Comparison of ENCODE assay signal across 12 mouse cellular contexts in genomic region chr16:52333631-52334030, GRCm38 (mm10).
DNase-seq lines count a peak whose midpoint lies in the region; ATAC-seq lines count a peak whose summit lies in the region.
"Had no signal": no experiment of that assay in that cellular context is flagged by ENCODE, and none has a peak within 500 bp of the region (broad histone marks: within the 10 kb centered on the region; RNA-seq: fewer than 3 reads in every experiment).

No protein-coding gene starts in this region.

- H3K27ac ChIP-seq in liver, embryonic 11.5 days (ENCODE audit: low read depth, low read length), result no peak overlapping the region
- H3K27ac ChIP-seq in hindbrain, embryonic 11.5 days (ENCODE audit: low read depth, low read length), result no peak overlapping the region
- H3K27ac ChIP-seq: embryonic facial prominence, embryonic 15.5 days had no signal

- peak; percentile 60 for ATAC-seq in liver, embryonic 11.5 days (replicated peaks; ENCODE audit: low FRiP score)
- ATAC-seq in hindbrain, embryonic 11.5 days (ENCODE audit: low FRiP score), result no peak

- no peaks in the 10 kb centered on the region for H3K36me3 ChIP-seq in liver, embryonic 11.5 days (ENCODE audit: control insufficient read depth, insufficient read depth, low read length)
- no peaks in the 10 kb centered on the region for H3K36me3 ChIP-seq in hindbrain, embryonic 11.5 days (ENCODE audit: control insufficient read depth, insufficient read depth, low read length)
- H3K36me3 ChIP-seq: embryonic facial prominence, embryonic 15.5 days had no signal

- H3K4me3 ChIP-seq in liver, embryonic 11.5 days (ENCODE audit: low read depth, low read length), result no peak overlapping the region
- no peak overlapping the region for H3K4me3 ChIP-seq in hindbrain, embryonic 11.5 days (ENCODE audit: low read depth, low read length)
- H3K4me3 ChIP-seq: embryonic facial prominence, embryonic 15.5 days had no signal

- no peaks in the 10 kb centered on the region for H3K9me3 ChIP-seq in liver, embryonic 11.5 days (ENCODE audit: control insufficient read depth, low read length)
- no peaks in the 10 kb centered on the region for H3K9me3 ChIP-seq in hindbrain, embryonic 11.5 days (ENCODE audit: control insufficient read depth, low read length)
- H3K9me3 ChIP-seq: embryonic facial prominence, embryonic 15.5 days had no signal

- WGBS in liver, embryonic 11.5 days, result 70% methylated on average over 5 of the region's 5 CpGs
- 88% methylated on average over 5 of the region's 5 CpGs for WGBS in hindbrain, embryonic 11.5 days

- H3K9ac ChIP-seq in liver, embryonic 11.5 days (ENCODE audit: low read depth, low read length), result no peak overlapping the region
- no peak overlapping the region for H3K9ac ChIP-seq in hindbrain, embryonic 11.5 days (ENCODE audit: low read depth, low read length)
- H3K9ac ChIP-seq: embryonic facial prominence, embryonic 15.5 days had no signal

- H3K27me3 ChIP-seq in liver, embryonic 11.5 days (replicated peaks; ENCODE audit: control insufficient read depth, insufficient read depth, low read length), result no peaks in the 10 kb centered on the region
- H3K27me3 ChIP-seq in hindbrain, embryonic 11.5 days (ENCODE audit: control insufficient read depth, insufficient read depth, low read length), result no peaks in the 10 kb centered on the region
- H3K27me3 ChIP-seq: embryonic facial prominence, embryonic 15.5 days had no signal

- DNase-seq in urinary bladder, postnatal 14 days (ENCODE audit: low spot score), result peak; percentile 14
- no peak for DNase-seq in urinary bladder, postnatal 25 days (ENCODE audit: low spot score)
- DNase-seq in liver, embryonic 11.5 days (ENCODE audit: low spot score), result no peak
- DNase-seq in lung, postnatal 10 days, result peak; percentile 43
- DNase-seq in hindbrain, embryonic 11.5 days (ENCODE audit: low spot score), result no peak
- DNase-seq in embryo, embryonic 10.5 days (ENCODE audit: low spot score), result no peak
- no peak for DNase-seq in gastrocnemius, postnatal 25 days
- DNase-seq: cerebellum, adult 8-10 months; heart, adult 11 months; heart, postnatal 36 days; thymus, postnatal 14 days had no signal

- H3K4me1 ChIP-seq in liver, embryonic 11.5 days (replicated peaks; ENCODE audit: control insufficient read depth, insufficient read depth, low read length), result no peaks in the 10 kb centered on the region
- H3K4me1 ChIP-seq in hindbrain, embryonic 11.5 days (replicated peaks; ENCODE audit: control insufficient read depth, insufficient read depth, low read length), result no peaks in the 10 kb centered on the region
- H3K4me1 ChIP-seq: embryonic facial prominence, embryonic 15.5 days had no signal

- no peak overlapping the region for H3K4me2 ChIP-seq in liver, embryonic 11.5 days
- H3K4me2 ChIP-seq in hindbrain, embryonic 11.5 days (replicated peaks; ENCODE audit: low read depth, low read length), result no peak overlapping the region
- H3K4me2 ChIP-seq: embryonic facial prominence, embryonic 15.5 days had no signal

Comparison
In these comparisons a context has a peak if more than half of its experiments do, and no peak if none do; other contexts are left out.
1. DNase-seq: peak in urinary bladder, postnatal 14 days (single experiment) and lung, postnatal 10 days (single experiment); none in urinary bladder, postnatal 25 days (single experiment), liver, embryonic 11.5 days (single experiment), hindbrain, embryonic 11.5 days (single experiment), embryo, embryonic 10.5 days (single experiment) and gastrocnemius, postnatal 25 days (single experiment).